Mouse (Mus musculus): Measurements from ENCODE around the gene Slitrk5.

DNA sequence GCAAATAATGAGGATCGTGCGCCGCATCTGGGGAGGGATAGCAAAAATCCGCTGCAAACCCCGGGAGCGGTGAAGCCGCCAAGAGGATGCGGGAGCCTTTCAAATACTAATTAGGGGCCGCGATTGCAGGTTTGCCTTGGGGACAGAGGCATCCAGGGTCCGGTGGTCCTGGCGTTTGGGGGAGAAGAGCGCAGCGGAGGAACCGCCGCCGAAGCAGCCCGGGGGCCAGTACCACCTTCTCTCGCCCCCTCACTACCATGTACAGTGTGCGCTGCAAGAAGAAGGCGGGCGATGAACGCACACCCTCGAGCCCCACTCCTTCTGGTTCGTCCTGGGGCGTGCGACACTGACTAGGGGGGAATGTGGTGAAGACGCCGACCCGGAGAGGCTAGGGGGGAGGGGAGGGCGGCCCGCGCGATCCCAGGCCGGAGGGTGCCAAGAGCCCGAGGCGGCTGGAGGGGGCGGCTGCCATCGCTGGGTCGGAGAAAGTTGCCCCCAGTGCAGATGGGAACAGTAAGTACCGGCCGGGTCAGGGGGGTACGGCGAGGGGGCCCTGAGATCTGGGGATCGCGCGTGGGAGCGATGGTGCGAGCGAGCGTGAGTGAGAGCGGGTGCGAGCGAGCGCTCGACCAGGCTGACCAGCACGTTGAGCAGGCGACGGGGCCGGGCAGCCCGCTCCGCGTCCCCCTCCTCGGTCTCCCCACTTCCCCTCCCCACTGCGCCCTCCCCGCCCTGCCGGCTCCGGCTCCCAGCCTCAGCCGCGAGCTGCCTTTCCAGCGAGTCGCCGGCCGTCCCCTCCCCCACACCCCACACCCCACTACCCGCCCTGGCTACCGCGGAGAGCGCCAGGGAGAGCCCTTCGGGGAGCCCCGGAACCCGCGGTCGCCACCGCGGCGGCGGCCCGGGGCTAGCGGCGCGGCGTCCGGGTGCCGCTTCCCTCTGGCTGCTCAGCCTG, 591 bp downstream of the Slitrk5 start:
- TF ChIP-seq POLR2A (IDR thresholded peaks at IDR 0.05; ENCODE audit: low read depth, low read length) (no peak), CTCF (conservative IDR thresholded peaks at IDR 0.05 in 1 of 2, IDR thresholded peaks at IDR 0.05 in 1 of 2; ENCODE audit: low read depth in 2 of 2, low read length in 2 of 2) (no peak)

All from CH12.LX (cell line).